Mouse (Mus musculus) bone marrow macrophage, adult 2 months (primary cell): ENCODE data around the gene Gm9999.

Experiments
- CTCF ChIP-seq: IDR thresholded peaks from 2 replicates; pipeline ENCODE4 v1.5.1; 2012; ENCODE audit warnings: low read depth, mild to moderate bottlenecking, low read length, moderate library complexity
- POLR2A ChIP-seq: IDR thresholded peaks from 2 replicates; pipeline ENCODE4 v1.6.1; 2012; ENCODE audit warnings: mild to moderate bottlenecking, low read depth, low read length, borderline replicate concordance

- no peak for TF ChIP-seq CTCF
- TF ChIP-seq POLR2A = no peak
Observed at GRCm38 (mm10) chr7:47000644-47000983, 17.2 kb downstream of the Gm9999 start.
